Mouse (Mus musculus) testis, adult 2 months (tissue): ENCODE results near the gene Tmcc2.

ENCODE experiments used
- CTCF ChIP-seq: fragments of 200-500 bp; IDR thresholded peaks from 2 replicates; pipeline ENCODE4 v1.5.1; 2012; ENCODE audit warnings: low read depth, mild to moderate bottlenecking, inconsistent platforms, low read length, moderate library complexity; ENCODE audit not compliant: control insufficient read depth, insufficient read depth, insufficient replicate concordance
- POLR2A ChIP-seq: fragments of 200-500 bp; IDR thresholded peaks from 2 replicates; pipeline ENCODE4 v1.6.1; 2012; ENCODE audit warnings: low read depth, mild to moderate bottlenecking, inconsistent platforms, low read length, moderate library complexity; ENCODE audit not compliant: control insufficient read depth

DNA sequence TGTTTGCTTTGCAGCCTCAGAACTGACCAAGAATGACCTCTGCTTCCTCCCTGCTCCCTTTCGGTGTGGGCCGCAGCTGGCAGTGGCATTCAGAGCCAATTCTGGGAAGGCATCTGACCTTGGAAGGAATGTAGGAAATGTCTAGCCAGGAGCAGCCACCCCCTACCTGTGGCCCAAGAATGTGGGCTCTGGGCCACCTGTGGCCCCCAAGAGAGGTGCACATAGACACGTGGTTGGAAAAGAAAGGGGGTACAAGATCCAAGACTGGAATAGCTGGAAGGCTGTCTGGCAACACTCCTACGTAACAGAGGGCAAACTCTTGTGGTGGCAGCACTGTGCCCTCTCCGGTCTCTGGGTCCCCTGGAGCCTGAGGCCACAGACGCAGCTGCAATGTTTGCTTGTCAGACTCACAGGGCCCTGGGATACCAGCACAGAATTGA lies 35.9 kb downstream of the Tmcc2 start:
- TF ChIP-seq CTCF (no peak), POLR2A (no peak)
